ENCODE assay signal across 22 mouse cellular contexts in genomic region chr6:53974040-53974439, GRCm38 (mm10). TPM values are rescaled to one million over a fixed set of nuclear protein-coding genes. Genes with fewer than 3 reads are reported as not detected.
"Had no signal": no experiment of that assay in that cellular context is flagged by ENCODE, and none has a peak within 500 bp of the region (broad histone marks: within the 10 kb centered on the region; RNA-seq: fewer than 3 reads in every experiment).

No protein-coding gene starts in this region.

- DNase-seq: kidney, adult 18-20 months; kidney, adult 9 months; liver, postnatal 0 days; right cerebral cortex, postnatal 25 days; spleen, adult 18-20 months; thymus, postnatal 25 days had no signal

- H3K4me3 ChIP-seq: limb, embryonic 12.5 days; limb, embryonic 15.5 days; midbrain, embryonic 13.5 days; neural tube, embryonic 12.5 days; neural tube, embryonic 15.5 days; stomach, embryonic 15.5 days had no signal

- H3K27ac ChIP-seq: limb, embryonic 12.5 days; limb, embryonic 15.5 days; liver, embryonic 14.5 days; midbrain, embryonic 13.5 days; neural tube, embryonic 12.5 days; neural tube, embryonic 15.5 days; stomach, embryonic 15.5 days had no signal

- H3K4me2 ChIP-seq: limb, embryonic 12.5 days; limb, embryonic 15.5 days; liver, embryonic 11.5 days; midbrain, embryonic 13.5 days; neural tube, embryonic 12.5 days; neural tube, embryonic 15.5 days; stomach, embryonic 15.5 days had no signal

- H3K9me3 ChIP-seq: limb, embryonic 12.5 days; limb, embryonic 15.5 days; midbrain, embryonic 13.5 days; neural tube, embryonic 12.5 days; neural tube, embryonic 15.5 days; stomach, embryonic 15.5 days had no signal

- H3K36me3 ChIP-seq: limb, embryonic 12.5 days; limb, embryonic 15.5 days; midbrain, embryonic 13.5 days; neural tube, embryonic 12.5 days; neural tube, embryonic 15.5 days; stomach, embryonic 15.5 days had no signal

- H3K4me1 ChIP-seq: limb, embryonic 12.5 days had no signal

- H3K9ac ChIP-seq: limb, embryonic 12.5 days; limb, embryonic 15.5 days; liver, embryonic 14.5 days; liver, postnatal 0 days; midbrain, embryonic 13.5 days; neural tube, embryonic 12.5 days; neural tube, embryonic 15.5 days; stomach, embryonic 15.5 days had no signal

- ATAC-seq: inflammation-experienced regulatory T-cells, adult 6 months; liver, postnatal 0 days had no signal

- H3K27me3 ChIP-seq: limb, embryonic 12.5 days; limb, embryonic 15.5 days; midbrain, embryonic 13.5 days; neural tube, embryonic 12.5 days; stomach, embryonic 15.5 days had no signal

RNA-seq across cellular contexts. Expression of gene Cpvl, which starts 4.4 kb away (rescaled TPM):
- total RNA-seq: layer of hippocampus, adult 18-20 months; left cerebral cortex, adult 8-10 months; left cerebral cortex, postnatal 14 days; left cerebral cortex, postnatal 4 days; megakaryocyte progenitor cell, adult 5-6 weeks; megakaryocyte-erythroid progenitor cell, adult 5-6 weeks had no signal
- polyA plus RNA-seq: inflammation-experienced regulatory T-cells, adult 6 months; liver, embryonic 11.5 days; liver, embryonic 14.5 days; liver, postnatal 0 days; midbrain, embryonic 13.5 days; neural tube, embryonic 12.5 days; thymus, postnatal 0 days had no signal
